Mouse (Mus musculus) liver, embryonic 15.5 days (tissue): ENCODE results near the gene Rasgef1b. TPM values are rescaled to one million over a fixed set of nuclear protein-coding genes. Genes with fewer than 3 reads are reported as not detected.

Experiments used
- ATAC-seq: fragments of 200-750 bp; cut with Nextera tagmentation; 2 replicates; pipeline ENCODE4 v1.8.0; 2017; ENCODE audit warnings: moderate number of reproducible peaks, mild to moderate bottlenecking, moderate library complexity; ENCODE audit not compliant: insufficient read depth
- H3K27ac ChIP-seq: fragments of 300-500 bp; sonication (generic); replicated peaks from 2 replicates; pipeline ENCODE4 v1.5.1; 2015; ENCODE audit warnings: mild to moderate bottlenecking, inconsistent platforms
- H3K27me3 ChIP-seq: fragments of 300-500 bp; sonication (generic); 2 replicates; pipeline ENCODE4 v1.6.1; 2015; ENCODE audit warnings: mild to moderate bottlenecking, inconsistent platforms
- H3K36me3 ChIP-seq: fragments of 300-500 bp; sonication (generic); replicated peaks from 2 replicates; pipeline ENCODE4 v1.6.1; 2015; ENCODE audit warnings: moderate library complexity, mild to moderate bottlenecking, inconsistent platforms
- H3K4me1 ChIP-seq: fragments of 300-500 bp; sonication (generic); replicated peaks from 2 replicates; pipeline ENCODE4 v1.6.1; 2015; ENCODE audit warnings: inconsistent platforms
- H3K4me2 ChIP-seq: fragments of 300-500 bp; sonication (generic); 2 replicates; pipeline ENCODE4 v1.6.1; 2015; ENCODE audit warnings: moderate library complexity, mild to moderate bottlenecking, inconsistent platforms
- H3K4me3 ChIP-seq: fragments of 300-500 bp; sonication (generic); replicated peaks from 2 replicates; pipeline ENCODE4 v1.5.1; 2015; ENCODE audit warnings: mild to moderate bottlenecking, inconsistent platforms
- H3K9ac ChIP-seq: fragments of 300-500 bp; sonication (generic); 2 replicates; pipeline ENCODE4 v1.6.1; 2015; ENCODE audit warnings: moderate library complexity, mild to moderate bottlenecking, inconsistent platforms
- H3K9me3 ChIP-seq: fragments of 300-500 bp; sonication (generic); replicated peaks from 2 replicates; pipeline ENCODE4 v1.6.1; 2016; ENCODE audit warnings: inconsistent platforms
- WGBS: fragments of 180-500 bp; shearing (Covaris S2); methylation state at CpG from one replicate; pipeline ENCODE4 v1.1.7; 2015; ENCODE audit warnings: mixed read lengths; ENCODE audit not compliant: insufficient replicate concordance; 5-methylcytosine and 5-hydroxymethylcytosine counted together
- polyA plus RNA-seq: library from polyadenylated mRNA; unstranded; fragments of >200 nt; fragmentation: Nextera tagmentation; extraction: Ambion mirVana; gene quantifications from 2 replicates; pipeline ENCODE4 v1.2.1, GENCODE M21; 2015

Gene Rasgef1b
- polyA plus RNA-seq, 1 experiment from 2014 or later: 7.3 TPM

GRCm38 (mm10) chr5:99246972-99247371 is 481.9 kb downstream of the Rasgef1b start:
- Histone ChIP-seq H3K27me3 (peaks cover 15% of the 10 kb centered on the region), H3K36me3 (no peaks in the 10 kb centered on the region), H3K4me3 (no peak overlapping the region), H3K27ac (no peak overlapping the region), H3K4me2 (no peak overlapping the region), H3K9me3 (no peaks in the 10 kb centered on the region), H3K4me1 (peaks cover 16% of the 10 kb centered on the region), H3K9ac (no peak overlapping the region)
- no peak for ATAC-seq
- 65% methylated on average over 6 of the region's 6 CpGs for WGBS

GRCm38 (mm10) chr5:99241988-99242740 is 486.7 kb downstream of the Rasgef1b start:
- H3K4me1 ChIP-seq: no peaks in the 10 kb centered on the region
- H3K27me3 ChIP-seq: no peaks in the 10 kb centered on the region
- no peaks in the 10 kb centered on the region for H3K9me3 ChIP-seq
- no peak overlapping the region for H3K4me3 ChIP-seq
- no peak overlapping the region for H3K4me2 ChIP-seq
- peaks cover 11% of the 10 kb centered on the region; the same call in 1 of the 2 replicates for H3K36me3 ChIP-seq
- WGBS: 65% methylated on average over 11 of the region's 11 CpGs
- no peak overlapping the region for H3K9ac ChIP-seq
- ATAC-seq: no peak
- H3K27ac ChIP-seq: no peak overlapping the region

- H3K27me3 ChIP-seq: no peaks in the 10 kb centered on the region
- H3K4me2 ChIP-seq: no peak overlapping the region
- H3K36me3 ChIP-seq: peaks cover 11% of the 10 kb centered on the region
- ATAC-seq: no peak
- no peak overlapping the region for H3K4me3 ChIP-seq
- no peaks in the 10 kb centered on the region for H3K9me3 ChIP-seq
- H3K4me1 ChIP-seq: no peaks in the 10 kb centered on the region
- no peak overlapping the region for H3K9ac ChIP-seq
- no peak overlapping the region for H3K27ac ChIP-seq
- 78% methylated on average over 6 of the region's 6 CpGs for WGBS
Measured at GRCm38 (mm10) chr5:99240501-99240900, 488.4 kb downstream of the Rasgef1b start.

GRCm38 (mm10) chr5:99239677-99240076 is 489.2 kb downstream of the Rasgef1b start:
- no peak overlapping the region for H3K9ac ChIP-seq
- ATAC-seq: no peak
- peaks cover 11% of the 10 kb centered on the region for H3K36me3 ChIP-seq
- WGBS: 77% methylated on average over 9 of the region's 9 CpGs
- no peak overlapping the region for H3K4me3 ChIP-seq
- H3K4me2 ChIP-seq: no peak overlapping the region
- H3K4me1 ChIP-seq: no peaks in the 10 kb centered on the region
- H3K9me3 ChIP-seq: no peaks in the 10 kb centered on the region
- no peaks in the 10 kb centered on the region for H3K27me3 ChIP-seq
- H3K27ac ChIP-seq: no peak overlapping the region

- no peak overlapping the region for H3K9ac ChIP-seq
- no peaks in the 10 kb centered on the region for H3K9me3 ChIP-seq
- ATAC-seq: no peak
- H3K4me2 ChIP-seq: no peak overlapping the region
- H3K4me1 ChIP-seq: no peaks in the 10 kb centered on the region
- no peak overlapping the region for H3K27ac ChIP-seq
- WGBS: 69% methylated on average over 4 of the region's 4 CpGs
- no peaks in the 10 kb centered on the region for H3K27me3 ChIP-seq
- peaks cover 15% of the 10 kb centered on the region for H3K36me3 ChIP-seq
- no peak overlapping the region for H3K4me3 ChIP-seq
Measured at GRCm38 (mm10) chr5:99238150-99238549, 490.7 kb downstream of the Rasgef1b start.

- Histone ChIP-seq H3K27ac (no peak overlapping the region), H3K9ac (no peak overlapping the region), H3K27me3 (no peaks in the 10 kb centered on the region), H3K36me3 (peaks cover 22% of the 10 kb centered on the region), H3K4me2 (no peak overlapping the region), H3K9me3 (no peaks in the 10 kb centered on the region), H3K4me1 (no peaks in the 10 kb centered on the region), H3K4me3 (no peak overlapping the region)
- 68% methylated on average over 11 of the region's 11 CpGs for WGBS
- no peak for ATAC-seq
Measured at GRCm38 (mm10) chr5:99236888-99237752, 491.7 kb downstream of the Rasgef1b start.

- Histone ChIP-seq H3K36me3 (peaks cover 23% of the 10 kb centered on the region), H3K27me3 (no peaks in the 10 kb centered on the region), H3K27ac (no peak overlapping the region), H3K9me3 (no peaks in the 10 kb centered on the region), H3K4me3 (no peak overlapping the region), H3K4me2 (no peak overlapping the region), H3K9ac (no peak overlapping the region), H3K4me1 (no peaks in the 10 kb centered on the region)
- ATAC-seq: no peak
- WGBS: 57% methylated on average over 4 of the region's 4 CpGs
Measured at GRCm38 (mm10) chr5:99236431-99236830, 492.4 kb downstream of the Rasgef1b start.

GRCm38 (mm10) chr5:99234275-99234674 is 494.6 kb downstream of the Rasgef1b start:
- peaks cover 26% of the 10 kb centered on the region for H3K36me3 ChIP-seq
- no peak for ATAC-seq
- H3K4me3 ChIP-seq: no peak overlapping the region
- no peaks in the 10 kb centered on the region for H3K4me1 ChIP-seq
- no peaks in the 10 kb centered on the region for H3K9me3 ChIP-seq
- H3K27ac ChIP-seq: no peak overlapping the region
- H3K9ac ChIP-seq: no peak overlapping the region
- no peaks in the 10 kb centered on the region for H3K27me3 ChIP-seq
- WGBS: 78% methylated on average over 17 of the region's 17 CpGs
- H3K4me2 ChIP-seq: no peak overlapping the region

- Histone ChIP-seq H3K4me2 (no peak overlapping the region), H3K4me1 (no peaks in the 10 kb centered on the region), H3K27ac (no peak overlapping the region), H3K9me3 (no peaks in the 10 kb centered on the region), H3K9ac (no peak overlapping the region), H3K27me3 (no peaks in the 10 kb centered on the region), H3K36me3 (peaks cover 28% of the 10 kb centered on the region), H3K4me3 (no peak overlapping the region)
- no peak for ATAC-seq
- WGBS: 61% methylated on average over 3 of the region's 3 CpGs
Measured at GRCm38 (mm10) chr5:99233176-99233575, 495.7 kb downstream of the Rasgef1b start.

GRCm38 (mm10) chr5:99232410-99232809 is 496.5 kb downstream of the Rasgef1b start:
- Histone ChIP-seq H3K36me3 (peaks cover 28% of the 10 kb centered on the region), H3K9ac (no peak overlapping the region), H3K4me1 (no peaks in the 10 kb centered on the region), H3K4me3 (no peak overlapping the region), H3K27me3 (no peaks in the 10 kb centered on the region), H3K9me3 (no peaks in the 10 kb centered on the region), H3K4me2 (no peak overlapping the region), H3K27ac (no peak overlapping the region)
- WGBS: 74% methylated on average over 8 of the region's 8 CpGs
- ATAC-seq: no peak

- 70% methylated on average over 7 of the region's 7 CpGs for WGBS
- Histone ChIP-seq H3K27ac (no peak overlapping the region), H3K9me3 (no peaks in the 10 kb centered on the region), H3K4me3 (no peak overlapping the region), H3K36me3 (peaks cover 40% of the 10 kb centered on the region), H3K4me2 (no peak overlapping the region), H3K9ac (no peak overlapping the region), H3K27me3 (no peaks in the 10 kb centered on the region), H3K4me1 (no peaks in the 10 kb centered on the region)
- ATAC-seq: no peak
Measured at GRCm38 (mm10) chr5:99230476-99230875, 498.4 kb downstream of the Rasgef1b start.
